Mouse (Mus musculus) T-helper 2 cell (primary cell): Measurements from ENCODE around the gene Filip1.

Source experiments
- in situ Hi-C: fragments of 300-600 bp; cut with MboI, MseI; formaldehyde crosslinking; loops from one replicate; pipeline ENCODE4 v1.15.1; 2025; ENCODE audit warnings: high pct_unique_total_duplicates

Filip1 gene

GRCm38 (mm10) chr9:79983244-79983643 lies 29.4 kb downstream of the Filip1 start:
- in situ Hi-C loops: no loop called here

DNA sequence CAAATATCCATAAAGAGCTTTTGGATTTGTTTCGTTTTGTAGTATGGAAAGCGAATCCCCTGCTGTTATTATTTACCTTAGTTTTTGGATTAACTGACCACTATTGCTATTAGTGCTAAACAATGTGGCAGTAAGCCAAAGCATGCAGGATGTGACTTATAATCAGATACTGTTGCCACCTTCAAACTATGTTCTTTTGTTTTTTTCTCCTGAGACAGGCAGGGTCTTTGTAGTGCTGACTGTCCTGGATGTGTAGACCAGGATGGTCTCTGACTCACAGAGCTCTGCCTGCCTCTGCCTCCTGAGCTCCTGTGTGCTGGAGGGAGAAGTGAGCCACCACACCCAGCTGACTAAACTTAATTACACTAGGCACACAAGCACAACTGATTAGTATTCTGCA lies 33.4 kb downstream of the Filip1 start:
- in situ Hi-C loops: no loop called here

DNA sequence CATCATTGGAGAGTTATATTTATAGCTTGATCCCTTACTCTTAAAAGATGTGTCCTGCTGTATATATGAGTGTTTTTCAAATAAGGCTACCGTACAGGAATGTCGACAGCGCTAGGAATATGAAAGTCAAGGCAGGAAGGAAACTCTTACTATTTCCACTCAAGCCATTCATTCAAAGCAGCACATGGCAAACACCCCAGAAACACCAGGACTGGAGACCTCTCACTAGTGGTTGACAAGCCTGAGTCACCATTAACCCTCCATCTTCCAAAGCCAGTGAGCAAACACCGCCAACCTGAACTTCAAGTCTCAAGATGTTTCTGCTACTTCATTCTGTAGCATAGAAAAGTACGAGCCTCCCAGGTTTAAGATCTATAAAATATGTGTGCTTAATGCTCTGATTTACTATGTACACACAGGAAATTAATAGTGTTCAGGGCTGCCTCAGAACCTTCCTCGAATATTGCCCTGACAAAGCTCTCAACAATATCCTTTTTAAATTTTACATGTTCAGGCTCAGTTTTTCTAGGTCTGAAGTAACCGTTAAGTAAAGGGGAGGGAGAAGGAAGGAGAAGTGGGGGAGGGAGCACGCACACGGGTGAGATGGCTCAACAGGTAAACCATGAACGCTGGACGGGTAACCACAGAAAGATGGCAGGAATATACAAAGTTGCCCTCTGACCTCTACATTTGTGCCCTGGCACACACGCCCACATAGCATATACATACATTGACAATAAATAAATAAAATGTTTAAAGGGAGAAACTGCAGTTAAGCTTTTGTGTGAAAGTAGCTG lies 34.2 kb downstream of the Filip1 start:
- in situ Hi-C loops: no loop called here

DNA sequence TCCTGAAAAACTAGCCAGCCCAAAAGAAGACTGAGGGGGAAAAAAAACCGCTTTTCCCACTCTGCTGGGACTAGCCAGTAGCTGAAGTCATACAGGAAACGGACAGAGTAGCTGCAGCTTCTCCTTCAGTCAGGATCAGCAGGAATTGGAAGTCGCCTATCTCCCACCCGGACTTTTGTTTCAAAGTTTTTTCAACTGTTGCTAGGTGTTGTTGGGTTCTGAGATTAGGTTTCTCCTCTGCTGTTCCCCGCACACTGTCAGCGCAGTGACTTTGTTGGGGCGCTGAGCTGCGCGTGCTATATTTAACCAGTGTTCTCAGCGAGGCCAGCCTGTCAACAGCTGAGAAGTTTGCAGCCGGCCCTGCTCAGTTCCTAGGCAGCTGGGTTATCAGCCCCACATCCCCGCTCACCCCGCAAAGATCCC lies 35.1 kb downstream of the Filip1 start:
- in situ Hi-C loops: no loop called here

- in situ Hi-C loops: no loop called here
These were observed 35.9 kb downstream of the Filip1 start for GRCm38 (mm10) chr9:79976789-79977188.

GRCm38 (mm10) chr9:79975121-79975520 lies 37.5 kb downstream of the Filip1 start:
- in situ Hi-C loops: no loop called here

GRCm38 (mm10) chr9:79973582-79973981 lies 39.1 kb downstream of the Filip1 start:
- in situ Hi-C loops: no loop called here

- in situ Hi-C loops: no loop called here
These were observed 39.9 kb downstream of the Filip1 start for GRCm38 (mm10) chr9:79972705-79973104.

- in situ Hi-C loops: no loop called here
These were observed 41.0 kb downstream of the Filip1 start for GRCm38 (mm10) chr9:79971619-79972018.

DNA sequence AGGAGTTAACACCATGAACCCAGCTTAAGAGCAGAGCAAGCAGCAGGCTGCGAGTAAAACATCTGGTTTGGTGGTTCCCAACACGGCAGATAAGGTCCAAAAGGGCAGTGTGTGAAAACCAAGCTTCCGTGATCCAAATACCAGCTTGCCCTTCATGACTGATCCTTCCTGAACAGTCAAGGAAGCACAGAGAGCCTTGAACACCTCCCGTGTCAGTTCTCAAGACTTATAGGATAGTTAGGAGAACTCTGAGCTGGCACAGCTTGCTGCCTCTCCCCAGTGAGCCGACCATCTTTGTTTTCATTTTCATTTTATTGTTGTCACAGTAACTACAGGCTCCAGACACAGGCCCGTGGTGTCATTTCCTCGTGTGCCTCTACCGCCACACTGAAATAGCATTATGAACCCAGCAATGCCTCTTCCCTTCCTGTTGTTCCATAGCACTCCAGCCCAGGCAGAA lies 42.0 kb downstream of the Filip1 start:
- in situ Hi-C loops: no loop called here

GRCm38 (mm10) chr9:79969544-79969943 lies 43.1 kb downstream of the Filip1 start:
- in situ Hi-C loops: no loop called here

DNA sequence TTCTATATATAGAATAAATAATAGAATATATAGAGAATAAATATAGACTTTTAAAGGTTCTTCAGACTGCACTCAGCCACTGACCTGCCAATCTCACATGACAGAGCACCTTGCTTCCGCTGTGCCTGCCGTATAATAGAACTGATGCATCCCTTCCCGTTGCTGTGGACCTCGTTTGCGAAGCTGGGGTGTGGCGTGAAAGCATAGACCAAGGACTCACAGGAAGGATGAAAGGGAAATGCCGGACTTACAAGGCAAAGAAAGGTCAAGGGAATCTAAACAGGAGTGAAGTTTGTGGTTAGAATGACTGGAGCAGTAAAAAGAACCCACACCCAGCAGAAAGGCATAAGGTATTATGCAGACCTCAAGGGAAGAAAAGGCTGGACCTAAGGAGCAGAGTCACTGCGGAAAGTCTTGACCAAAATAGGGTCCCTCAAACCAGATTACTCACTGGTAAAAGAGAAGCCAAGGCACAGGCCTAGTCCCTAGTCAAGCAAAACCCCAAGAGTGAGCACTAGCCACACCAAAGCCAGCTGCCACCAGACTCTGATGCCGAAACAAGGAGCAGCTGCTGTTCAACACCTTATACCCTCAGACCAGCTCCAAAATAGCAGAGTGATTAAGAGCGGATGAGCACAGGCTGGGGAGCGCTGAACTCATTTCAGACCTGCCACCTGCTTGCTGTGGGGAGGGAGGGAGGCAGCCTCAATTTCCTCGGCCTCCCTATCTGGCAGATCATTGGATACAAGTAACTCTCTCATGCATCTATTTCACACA lies 45.8 kb downstream of the Filip1 start:
- in situ Hi-C loops: no loop called here

GRCm38 (mm10) chr9:79965600-79966392 lies 46.9 kb downstream of the Filip1 start:
- in situ Hi-C loops: no loop called here

DNA sequence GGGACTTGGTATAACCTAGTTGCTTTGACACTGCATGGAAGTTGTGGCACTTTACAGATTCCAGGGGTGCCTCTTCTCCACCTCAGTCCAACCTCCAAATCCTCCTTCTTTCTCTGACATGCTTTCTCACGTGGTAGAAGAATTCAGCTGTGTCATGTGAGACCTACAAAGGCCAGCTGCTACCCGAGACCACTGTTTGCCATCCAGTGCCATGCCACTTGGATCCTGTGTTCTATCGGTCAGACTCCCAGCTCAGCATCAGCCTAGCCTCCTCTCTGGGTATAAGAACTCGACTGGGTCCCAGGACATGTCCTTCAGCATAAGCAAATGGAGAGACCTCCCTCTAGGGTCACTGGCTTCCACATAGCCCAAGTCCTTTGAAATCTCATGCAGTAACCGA lies 47.6 kb downstream of the Filip1 start:
- in situ Hi-C loops: no loop called here

- in situ Hi-C loops: no loop called here
These were observed 50.9 kb downstream of the Filip1 start for GRCm38 (mm10) chr9:79961630-79962285.

- in situ Hi-C loops: no loop called here
These were observed 52.2 kb downstream of the Filip1 start for GRCm38 (mm10) chr9:79960453-79960852.

GRCm38 (mm10) chr9:79958395-79958794 lies 54.3 kb downstream of the Filip1 start:
- in situ Hi-C loops: no loop called here

GRCm38 (mm10) chr9:79954944-79955343 lies 57.7 kb downstream of the Filip1 start:
- in situ Hi-C loops: no loop called here

- in situ Hi-C loops: no loop called here
These were observed 60.7 kb downstream of the Filip1 start for GRCm38 (mm10) chr9:79951984-79952383.

GRCm38 (mm10) chr9:79951339-79951738 lies 61.3 kb downstream of the Filip1 start:
- in situ Hi-C loops: no loop called here

DNA sequence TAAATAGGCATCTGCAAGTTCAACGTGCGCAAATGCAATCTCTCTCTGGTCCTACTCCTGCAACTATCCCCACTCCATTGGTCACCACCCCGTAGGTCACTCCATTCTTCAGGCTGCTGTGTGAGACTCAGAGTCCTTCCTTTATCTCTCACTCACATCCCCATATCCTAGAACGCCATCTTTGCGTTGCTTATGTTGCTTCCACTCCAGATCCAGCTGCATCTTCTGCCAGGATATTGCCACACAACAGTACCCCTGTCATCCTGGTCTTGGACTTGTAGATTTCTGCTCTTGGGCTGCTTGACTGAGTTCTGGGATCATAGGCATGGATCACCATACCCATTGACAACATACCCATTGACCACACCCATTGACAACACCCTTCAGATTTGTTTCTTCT lies 62.0 kb downstream of the Filip1 start:
- in situ Hi-C loops: no loop called here

GRCm38 (mm10) chr9:79950038-79950437 lies 62.6 kb downstream of the Filip1 start:
- in situ Hi-C loops: no loop called here
